Mouse (Mus musculus) lung, adult 2 months (tissue): Measurements from ENCODE around the gene Mcm3ap.
A peak's percentile ranks its signal among the peaks of the same experiment; 100 is the strongest.

Experiments
- CTCF ChIP-seq: fragments of 200-500 bp; IDR thresholded peaks from 2 replicates; pipeline ENCODE4 v1.5.1; 2011; ENCODE audit warnings: mild to moderate bottlenecking, low read length, control low read depth; ENCODE audit not compliant: insufficient read depth
- POLR2A ChIP-seq: fragments of 200-500 bp; IDR thresholded peaks from 2 replicates; pipeline ENCODE4 v1.6.1; 2011; ENCODE audit warnings: low read depth, mild to moderate bottlenecking, control low read depth, low read length, borderline replicate concordance; ENCODE audit errors: extremely low read depth

DNA sequence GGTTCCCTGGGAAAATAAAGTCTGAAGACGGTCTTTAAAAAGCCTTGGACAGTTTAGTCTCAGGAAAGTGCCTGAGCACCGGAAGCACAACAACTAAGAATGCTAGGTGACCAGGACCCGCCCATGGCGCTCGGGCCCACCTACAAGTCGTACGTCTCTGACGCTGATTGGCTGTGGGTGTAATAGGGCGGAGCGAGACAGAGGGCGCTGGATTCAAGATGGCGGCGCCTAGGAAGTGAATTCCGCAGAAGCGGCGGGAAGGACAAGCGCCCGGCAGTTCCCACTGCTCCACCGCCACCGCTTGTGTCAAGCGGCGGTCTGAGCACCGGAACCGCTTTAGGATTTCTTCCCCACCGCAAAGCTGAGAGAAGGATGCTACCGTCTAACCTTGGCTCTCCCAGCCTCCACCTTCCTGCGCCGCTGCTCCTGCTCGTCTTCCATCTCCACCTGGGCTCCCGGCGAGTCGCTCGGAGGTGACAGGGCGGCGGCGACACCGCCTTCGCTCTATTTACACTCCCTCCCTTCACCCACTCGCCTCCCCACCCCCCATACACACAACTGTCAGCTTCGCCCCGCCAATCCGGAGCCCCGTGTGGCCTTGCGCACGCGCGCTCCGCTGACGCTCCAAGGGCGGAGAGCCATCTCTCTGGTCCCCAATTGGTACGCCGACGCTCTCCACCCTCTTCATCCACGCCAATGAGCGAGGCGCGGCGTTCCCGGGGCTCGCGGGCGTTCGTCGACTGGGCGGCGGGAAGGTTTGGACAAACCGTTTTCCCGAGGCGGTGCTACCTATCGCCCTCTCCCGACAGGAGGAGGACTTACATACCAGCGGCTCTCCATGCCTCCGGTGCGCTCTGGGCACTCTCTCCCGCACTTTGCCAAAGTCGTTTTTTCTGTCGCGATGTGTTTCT, 26.3 kb upstream of the Mcm3ap start, which contains the start of gene Pcnt:
- TF ChIP-seq CTCF (peak; percentile 71), POLR2A (peak; percentile 71; the same call in 1 of the 2 replicates)
